Mouse (Mus musculus) WW6 (cell line): ENCODE data around the gene Mcpt2.
"Not testable (repeated sequence)": the region's sequence is repeated elsewhere in the genome, so short reads cannot be mapped to it uniquely, and the experiment has no call there.

Source experiments
- DNase-seq: peaks from one replicate; pipeline ENCODE4 v3.0.0-alpha.2; 2013; ENCODE audit warnings: low read depth, low spot score

The Mcpt2 gene

DNA sequence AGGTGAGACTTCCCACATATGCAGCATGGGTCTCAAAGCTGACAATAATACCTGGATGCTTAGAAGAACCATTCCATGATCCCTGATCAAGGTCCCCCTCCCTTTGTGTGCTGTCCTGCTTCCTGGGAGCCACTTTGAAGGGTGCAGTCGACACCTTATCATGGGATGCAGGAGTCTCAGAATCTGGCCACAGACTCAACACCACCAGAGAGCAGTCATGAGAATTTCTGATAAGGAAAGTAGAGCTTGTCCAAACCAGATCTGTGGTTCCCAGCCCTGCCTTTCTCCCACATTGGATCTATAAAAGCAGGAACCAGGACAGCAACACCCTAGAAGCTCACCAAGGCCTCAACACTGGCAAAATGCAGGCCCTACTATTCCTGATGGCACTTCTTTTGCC lies at the start of gene Mcpt2:
TSS of gene Mcpt2 (plus strand) at position 250 of the 400 bp plus-strand sequence.
- not testable (repeated sequence) for DNase-seq

DNA sequence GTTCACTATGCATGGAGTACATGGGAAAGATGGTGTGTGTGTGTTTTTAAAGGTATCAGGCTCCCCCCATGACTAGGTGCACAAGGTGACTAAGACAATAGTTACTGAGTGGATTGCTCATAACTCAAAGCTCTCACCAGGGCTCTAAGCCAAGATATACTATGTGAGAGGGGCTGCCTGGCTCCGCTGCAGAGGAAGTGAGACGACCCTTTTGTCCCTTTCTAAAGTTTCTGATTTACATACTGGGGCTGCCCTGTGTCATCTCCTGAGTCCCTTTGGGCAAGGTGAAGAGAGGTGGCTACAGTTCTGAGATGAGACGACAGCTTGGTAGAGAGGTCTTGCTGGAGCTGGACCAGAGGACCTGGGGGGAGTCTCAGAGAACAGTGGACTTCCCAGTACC lies 28.7 kb upstream of the Mcpt2 start:
- no peak for DNase-seq

DNA sequence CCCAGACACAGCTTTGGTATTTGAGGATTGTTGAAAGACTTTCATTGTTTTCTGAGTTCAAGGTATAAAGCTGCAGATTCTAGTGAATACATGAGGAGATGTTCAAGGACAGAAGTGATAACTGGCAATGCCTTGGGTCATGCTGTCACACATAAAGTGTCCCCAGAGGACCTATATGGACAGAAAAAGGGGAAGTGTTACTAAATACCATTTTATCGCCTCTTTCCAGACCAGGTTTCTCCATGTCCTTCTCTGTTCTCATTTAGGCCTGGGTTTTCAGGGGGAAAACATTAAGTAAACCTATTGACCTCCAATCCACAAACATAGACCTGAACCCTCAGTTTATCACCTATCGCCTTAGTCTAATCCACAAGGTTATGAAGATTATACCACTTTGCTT lies 27.9 kb upstream of the Mcpt2 start:
- DNase-seq, result no peak

DNA sequence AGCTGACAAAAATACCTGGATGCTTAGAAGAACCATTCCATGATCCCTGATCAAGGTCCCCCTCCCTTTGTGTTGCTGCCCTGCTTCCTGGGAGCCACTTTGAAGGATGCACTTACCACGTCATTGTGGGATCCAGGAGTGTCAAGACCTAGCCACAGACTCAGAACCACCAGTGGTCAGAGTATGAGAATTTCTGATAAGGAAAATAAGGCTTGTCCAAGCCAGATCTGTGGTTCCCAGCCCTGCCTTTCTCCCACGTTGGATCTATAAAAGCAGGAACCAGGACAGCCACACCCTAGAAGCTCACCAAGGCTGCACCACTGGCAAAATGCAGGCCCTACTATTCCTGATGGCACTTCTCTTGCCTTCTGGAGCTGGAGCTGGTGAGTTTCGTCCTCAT lies 24.2 kb upstream of the Mcpt2 start, which contains the start of gene Mcpt1:
TSS of gene Mcpt1 (plus strand) at position 301 of the 400 bp plus-strand sequence.
- not testable (repeated sequence) for DNase-seq

DNA sequence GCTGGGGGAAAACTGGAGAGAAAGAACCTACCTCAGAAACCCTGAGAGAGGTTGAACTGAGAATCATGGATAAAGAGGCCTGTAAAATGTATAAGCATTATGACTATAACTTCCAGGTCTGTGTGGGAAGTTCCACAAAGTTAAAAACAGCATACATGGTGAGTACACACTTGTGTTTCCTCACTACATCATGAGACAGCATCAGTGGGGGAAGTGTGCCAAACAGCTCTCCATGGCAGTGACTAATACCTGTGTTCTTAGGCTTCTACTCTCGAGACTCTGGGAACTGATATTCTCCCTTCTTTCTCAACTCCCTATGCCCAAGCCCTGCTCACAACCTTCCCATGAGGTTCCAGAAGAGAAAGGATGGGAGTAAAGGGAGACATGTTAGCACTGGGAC lies 22.4 kb upstream of the Mcpt2 start:
- DNase-seq, result no peak

DNA sequence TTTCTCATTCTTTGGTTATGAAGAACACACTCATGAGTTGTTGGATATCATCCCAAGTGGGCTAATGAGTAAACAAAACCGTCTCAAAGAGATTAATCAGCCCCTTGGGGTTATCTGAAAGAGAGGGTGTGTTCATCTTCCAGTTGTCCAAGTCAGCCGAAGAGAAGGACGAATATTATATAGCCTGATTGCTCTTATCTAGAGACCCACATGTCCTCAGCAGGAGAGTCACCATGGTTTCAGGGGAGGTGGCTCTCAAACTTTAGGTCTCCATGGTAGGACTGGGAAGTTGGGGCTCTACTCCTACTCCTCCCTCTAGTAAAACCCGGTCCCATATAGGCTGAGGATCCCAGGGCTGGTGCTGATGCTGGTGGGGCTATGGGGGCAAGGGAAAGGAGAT lies 20.5 kb upstream of the Mcpt2 start:
- not testable (repeated sequence) for DNase-seq

DNA sequence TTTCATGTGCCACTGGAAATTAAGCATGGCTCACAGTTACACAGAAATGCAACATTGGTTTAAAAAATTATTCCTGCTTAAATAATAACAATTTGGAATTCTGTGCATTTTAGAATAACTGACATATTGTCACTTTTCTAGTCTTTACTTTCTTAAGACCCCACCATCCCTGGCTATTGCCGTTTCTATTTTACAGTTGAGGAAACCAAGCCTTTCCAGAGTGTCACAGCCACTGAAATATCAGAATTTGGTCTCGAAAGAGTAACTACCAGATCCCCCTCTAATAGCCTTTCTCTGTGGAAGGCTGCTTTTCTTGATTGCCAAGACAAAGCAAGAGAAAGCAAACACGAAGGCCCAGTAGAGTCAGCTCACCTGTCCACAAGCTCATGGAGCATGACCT lies 11.4 kb upstream of the Mcpt2 start, which contains the start of gene Mcpt9:
TSS of gene Mcpt9 (minus strand) at position 101 of the 400 bp plus-strand sequence.
- not testable (repeated sequence) for DNase-seq

DNA sequence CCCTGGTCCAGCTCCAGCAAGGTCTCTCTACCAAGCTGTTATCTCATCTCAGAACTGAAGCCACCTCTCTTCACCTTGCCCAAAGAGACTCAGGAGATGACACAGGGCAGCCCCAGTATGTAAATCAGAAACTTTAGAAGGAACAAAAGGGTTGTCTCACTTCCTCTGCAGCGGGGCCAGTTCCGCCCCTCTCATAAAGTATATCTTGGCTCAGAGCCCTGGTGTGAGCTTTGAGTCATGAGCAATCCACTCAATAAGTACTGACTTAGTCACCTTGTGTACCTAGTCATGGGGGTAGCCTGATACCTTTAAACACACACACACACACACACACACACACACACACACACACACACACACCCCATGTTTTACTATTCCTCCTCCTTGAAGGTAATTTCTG lies 7.4 kb upstream of the Mcpt2 start:
- no peak for DNase-seq

DNA sequence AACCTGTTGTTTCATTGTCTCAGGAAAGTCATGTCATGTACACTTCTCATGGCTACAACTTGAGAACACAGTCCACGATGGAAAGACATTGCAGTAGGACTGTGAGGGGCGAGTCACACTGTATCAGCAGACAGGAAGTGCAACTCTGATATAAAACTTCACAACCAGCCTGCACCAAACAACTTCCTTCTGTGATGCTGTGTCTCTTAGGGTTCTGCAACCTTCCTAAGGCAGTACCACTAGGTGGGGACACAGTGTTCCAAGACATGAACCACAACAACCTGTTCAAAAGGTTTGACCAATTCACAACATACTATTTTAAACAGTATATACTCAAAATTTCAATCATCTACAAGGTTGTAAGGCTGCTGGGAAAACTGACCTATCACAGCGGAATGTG lies 13.6 kb downstream of the Mcpt2 start:
- no peak for DNase-seq

DNA sequence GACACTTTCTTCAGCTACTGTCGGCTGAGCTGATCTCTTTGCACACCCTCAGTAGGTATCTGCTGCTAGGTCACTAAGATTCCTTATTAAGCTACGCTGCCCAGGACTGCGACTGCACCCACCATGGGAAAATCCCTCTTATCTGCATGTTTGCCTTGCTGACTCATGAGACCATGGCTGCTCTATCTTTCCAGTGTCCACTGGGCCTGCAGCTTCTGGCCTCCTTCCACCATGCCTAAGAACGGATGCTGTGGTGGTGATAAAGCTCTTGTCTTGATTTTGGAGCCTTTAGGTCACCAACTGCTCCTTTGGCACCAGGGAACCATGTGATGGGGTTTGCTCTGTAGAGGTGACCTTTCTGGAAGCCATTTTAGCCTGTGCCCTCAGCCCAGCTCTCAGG lies 15.9 kb downstream of the Mcpt2 start:
- no peak for DNase-seq

DNA sequence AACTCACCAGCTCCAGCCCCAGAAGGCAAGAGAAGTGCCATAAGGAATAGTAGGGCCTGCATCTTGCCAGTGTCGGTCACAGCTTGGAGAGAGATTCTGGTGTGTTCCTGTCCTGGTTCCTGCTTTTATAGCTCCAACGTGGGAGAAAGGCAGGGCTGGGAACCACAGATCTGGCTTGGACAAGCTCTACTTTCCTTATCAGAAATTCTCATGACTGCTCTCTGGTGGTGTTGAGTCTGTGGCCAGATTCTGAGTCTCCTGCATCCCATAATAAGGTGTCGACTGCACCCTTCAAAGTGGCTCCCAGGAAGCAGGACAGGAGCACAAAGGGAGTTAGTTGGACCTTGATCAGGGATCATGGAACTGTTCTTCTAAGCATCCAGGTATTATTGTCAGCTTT lies 20.4 kb downstream of the Mcpt2 start, which contains the start of gene Mcpt4:
TSS of gene Mcpt4 (minus strand) at position 101 of the 400 bp plus-strand sequence.
- not testable (repeated sequence) for DNase-seq

DNA sequence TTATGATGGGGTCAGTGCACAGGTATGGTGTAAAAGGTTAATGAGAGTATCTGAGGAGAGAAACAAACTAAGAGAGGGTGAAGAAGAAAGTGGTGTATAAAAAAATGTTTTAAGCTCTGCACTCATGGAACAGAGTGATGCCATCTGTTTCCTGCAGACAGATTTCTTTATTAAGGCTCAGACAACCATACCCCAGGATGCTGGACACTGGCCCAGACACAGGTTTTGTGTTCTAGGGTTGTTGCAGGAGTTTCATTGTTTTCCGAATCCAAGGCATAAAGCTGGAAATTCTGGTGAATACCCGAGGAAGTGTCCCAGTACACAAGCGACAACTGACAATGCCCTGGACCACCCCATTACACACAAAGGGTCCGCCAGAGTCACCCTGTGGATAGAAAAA lies 40.2 kb downstream of the Mcpt2 start:
- DNase-seq, result no peak

DNA sequence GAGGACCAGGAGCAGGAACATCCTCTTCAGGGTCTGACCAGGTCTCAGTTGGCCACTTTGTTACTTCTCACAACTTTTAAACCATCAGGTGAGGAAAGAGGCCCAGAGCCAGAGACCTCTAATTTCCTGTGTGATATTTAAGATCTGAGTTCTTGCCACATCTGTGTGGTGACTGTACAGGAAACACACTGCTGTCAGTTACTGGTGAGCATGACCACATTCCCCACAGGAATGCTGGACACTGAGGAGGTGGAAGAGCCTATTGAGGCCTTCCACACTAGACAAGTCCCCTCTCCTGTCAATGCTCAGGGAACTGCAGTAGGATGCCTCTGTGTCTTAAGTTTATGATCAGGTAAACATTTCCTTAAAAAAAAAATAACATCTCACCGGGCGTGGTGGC lies 43.3 kb downstream of the Mcpt2 start, which contains the start of gene Mcpt8:
TSS of gene Mcpt8 (minus strand) at position 107 of the 400 bp plus-strand sequence.
- DNase-seq, result no peak

DNA sequence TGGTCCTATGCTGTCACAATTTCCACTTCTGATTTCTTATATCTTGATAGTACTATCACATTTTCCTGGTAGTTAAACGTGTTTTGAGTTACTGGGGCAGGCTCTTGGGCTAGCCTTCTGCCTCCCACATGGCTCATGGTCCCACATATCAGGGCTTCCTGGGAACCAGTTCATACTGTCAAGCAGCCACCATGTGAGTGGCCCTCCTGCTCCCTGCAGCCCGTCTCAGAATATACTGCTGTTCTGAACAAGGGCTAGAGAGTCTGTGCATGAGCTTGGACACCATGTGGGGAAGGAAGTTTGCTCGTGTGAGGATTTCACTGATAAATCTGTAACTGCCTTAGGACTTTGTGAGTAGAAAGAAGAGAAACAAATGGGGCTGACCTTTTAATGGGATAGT lies 44.9 kb downstream of the Mcpt2 start:
- no peak for DNase-seq

DNA sequence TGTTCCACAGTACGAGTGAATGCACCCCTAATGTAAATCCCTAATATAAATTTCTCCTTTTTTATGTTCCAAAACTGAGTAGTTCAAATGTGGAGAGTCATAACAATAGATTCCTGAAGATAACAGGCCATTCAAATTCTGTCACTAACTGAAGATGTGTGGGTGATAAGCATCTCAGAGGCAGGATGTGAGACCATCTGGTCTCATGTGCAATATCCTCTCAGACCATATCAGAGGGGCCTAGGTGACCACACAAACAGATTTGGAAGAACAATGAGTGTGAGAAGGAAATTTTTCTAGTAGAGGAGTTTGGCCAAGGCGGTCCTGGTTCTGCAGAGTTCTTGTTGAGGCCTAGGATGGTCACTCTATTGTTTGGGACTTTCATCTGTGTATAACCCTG lies 51.5 kb downstream of the Mcpt2 start:
- no peak for DNase-seq
